Mouse (Mus musculus) lung, adult 2 months (tissue): ENCODE results near the gene Znfx1.

Experiments used
- CTCF ChIP-seq: fragments of 200-500 bp; IDR thresholded peaks from 2 replicates; pipeline ENCODE4 v1.5.1; 2011; ENCODE audit warnings: mild to moderate bottlenecking, low read length, control low read depth; ENCODE audit not compliant: insufficient read depth
- POLR2A ChIP-seq: fragments of 200-500 bp; IDR thresholded peaks from 2 replicates; pipeline ENCODE4 v1.6.1; 2011; ENCODE audit warnings: low read depth, mild to moderate bottlenecking, control low read depth, low read length, borderline replicate concordance; ENCODE audit errors: extremely low read depth

DNA sequence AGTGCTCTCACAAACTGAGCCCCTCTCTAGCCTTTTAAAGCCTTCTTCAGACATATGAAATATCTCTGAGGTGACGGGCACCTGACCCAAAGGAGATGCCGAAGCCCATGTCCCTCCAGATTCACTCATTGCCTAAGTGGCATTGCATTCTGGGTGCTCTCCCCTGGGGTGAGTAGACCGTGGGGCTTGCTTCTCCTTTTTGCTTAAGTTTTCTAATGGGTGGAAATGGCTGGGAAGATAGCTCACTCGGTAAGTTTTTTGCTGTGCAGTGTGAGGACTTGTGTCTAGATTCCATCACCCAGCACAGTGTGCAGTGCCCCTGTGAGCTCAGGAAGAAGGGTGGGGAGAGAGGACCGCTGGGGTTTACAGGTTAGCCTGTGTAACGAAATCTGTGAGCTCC lies 4.8 kb upstream of the Znfx1 start:
- TF ChIP-seq CTCF (no peak), POLR2A (no peak)
